Mouse (Mus musculus) T-helper 1 cell (primary cell): ENCODE measurements around the gene Cutc.

Experiments
- in situ Hi-C: fragments of 300-600 bp; cut with MboI, MseI; formaldehyde crosslinking; loops from one replicate; pipeline ENCODE4 v1.15.1; 2025; ENCODE audit warnings: high pct_unique_total_duplicates

The Cutc gene

DNA sequence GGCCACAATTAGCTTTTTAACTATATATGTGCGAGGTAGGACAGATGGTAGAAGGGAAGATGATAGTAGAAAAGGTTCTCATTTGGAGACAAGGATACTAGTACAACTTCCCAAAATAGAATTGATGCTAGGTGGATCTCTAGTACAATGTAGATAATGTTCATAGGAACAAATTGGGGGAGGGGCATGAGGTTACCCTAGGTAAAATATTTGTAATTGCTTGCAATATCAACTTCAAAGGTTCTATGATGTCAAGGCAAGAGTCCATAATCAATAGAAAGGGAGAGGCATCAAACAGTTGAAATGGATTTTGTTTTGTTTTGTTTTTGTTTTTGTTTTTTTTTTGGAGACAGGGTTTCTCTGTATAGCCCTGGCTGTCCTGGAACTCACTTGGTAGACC, 41.2 kb downstream of the Cutc start:
- in situ Hi-C loops = no loop called here

DNA sequence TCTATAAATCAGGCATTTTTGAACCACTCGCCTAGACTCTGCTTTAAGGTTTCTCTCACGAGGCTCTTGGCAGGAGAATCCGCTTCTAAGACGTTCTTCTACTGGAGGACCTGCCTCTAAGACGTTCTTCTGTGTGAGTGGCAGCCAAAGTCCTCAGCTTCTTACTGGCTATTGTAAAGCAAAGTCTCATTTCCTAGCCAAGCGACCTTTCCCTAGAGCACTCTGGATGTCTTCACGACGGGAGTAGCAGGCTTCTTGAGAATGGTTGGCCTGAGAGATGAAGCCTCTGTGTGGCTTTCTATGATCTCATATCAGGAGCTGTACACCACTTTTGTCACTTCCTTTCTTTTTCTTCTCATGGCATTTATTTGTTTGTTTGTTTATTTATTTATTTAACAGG, 42.7 kb downstream of the Cutc start:
- in situ Hi-C loops = no loop called here

DNA sequence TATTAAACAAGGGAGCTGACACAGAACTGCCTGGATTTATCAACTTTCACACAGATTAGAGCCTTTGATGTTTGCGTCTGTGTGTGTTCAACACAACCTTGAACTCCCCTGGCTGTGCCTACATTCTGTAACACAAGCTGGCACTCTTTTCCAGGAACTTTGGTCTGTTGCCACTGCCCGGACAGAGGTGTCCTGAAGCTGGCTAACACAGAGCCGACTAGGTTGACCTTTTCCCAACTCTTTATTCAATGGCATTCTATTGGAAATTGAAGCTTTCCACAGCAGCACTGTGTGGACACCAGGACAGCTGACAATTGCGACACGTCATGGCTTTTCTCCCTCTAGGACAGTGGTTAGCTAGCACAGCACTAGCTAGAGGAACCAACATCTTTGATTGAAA, 44.4 kb downstream of the Cutc start:
- in situ Hi-C loops = no loop called here

DNA sequence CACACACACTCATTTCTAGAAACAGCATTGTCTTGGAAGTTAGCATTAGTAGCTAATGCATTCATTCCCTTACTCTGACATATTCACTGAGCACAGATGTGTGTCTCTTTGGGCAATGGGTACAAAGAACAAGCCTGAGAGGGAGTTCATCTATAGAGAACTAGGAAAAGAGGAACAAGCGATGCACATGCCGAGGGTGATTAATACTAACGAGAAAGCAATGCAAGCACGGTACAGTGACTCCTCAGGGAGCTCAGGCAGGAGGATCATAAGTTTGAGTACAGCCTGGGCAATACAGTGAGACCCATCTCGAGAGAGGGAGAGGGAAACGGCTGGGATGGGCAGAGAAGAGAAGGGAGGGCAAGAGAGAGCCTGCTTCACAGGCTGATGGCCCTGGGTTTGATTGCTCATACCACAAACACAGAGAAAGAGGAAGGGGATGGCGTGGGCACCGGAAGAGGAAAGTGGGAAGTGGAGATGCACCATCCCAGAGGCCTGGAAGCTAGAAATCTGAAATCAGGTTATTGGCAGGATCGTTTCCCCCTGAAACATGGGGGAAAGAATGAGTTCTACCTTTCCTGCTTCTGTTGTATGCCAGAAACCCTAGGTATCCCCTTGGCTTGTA, 48.7 kb downstream of the Cutc start:
- in situ Hi-C loops = no loop called here

DNA sequence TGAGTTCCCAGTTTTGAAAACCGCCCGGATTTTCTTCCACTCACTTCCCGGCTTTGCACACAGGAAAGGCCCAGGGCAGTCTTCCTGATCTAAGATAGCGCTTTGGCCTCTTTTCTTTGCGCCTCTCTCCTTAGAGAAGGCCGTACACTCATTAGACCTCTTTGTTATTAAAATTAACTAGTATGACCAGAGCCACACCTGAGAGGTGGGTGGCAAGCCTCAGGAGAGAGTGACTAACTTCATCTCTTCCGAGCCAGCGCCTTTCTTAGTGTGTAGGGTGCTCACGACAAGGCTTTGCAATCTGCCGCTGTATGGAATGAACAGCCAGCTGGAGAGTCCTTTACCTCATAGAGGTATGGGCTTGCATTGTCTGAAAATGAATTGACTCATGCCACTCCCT, 51.1 kb downstream of the Cutc start:
- in situ Hi-C loops = no loop called here

DNA sequence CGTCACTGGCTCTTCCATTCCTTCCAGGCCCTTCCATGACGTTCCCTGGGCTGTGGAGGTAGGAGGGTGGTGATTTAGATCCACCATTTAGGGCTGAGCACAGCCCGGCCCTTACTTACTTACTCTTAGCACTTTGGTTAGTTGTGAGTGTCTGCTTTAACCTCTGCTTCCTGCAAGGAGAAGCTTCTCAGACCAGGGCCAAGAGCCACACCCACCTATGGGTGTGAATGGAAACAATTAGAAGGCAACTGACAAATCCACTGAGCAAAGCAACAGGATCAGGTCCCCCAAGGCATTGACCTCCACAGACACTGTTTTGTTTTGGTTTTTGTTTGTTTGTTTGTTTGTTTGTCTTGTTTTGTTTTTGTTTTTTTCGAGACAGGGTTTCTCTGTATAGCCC, 56.5 kb downstream of the Cutc start:
- in situ Hi-C loops = no loop called here

DNA sequence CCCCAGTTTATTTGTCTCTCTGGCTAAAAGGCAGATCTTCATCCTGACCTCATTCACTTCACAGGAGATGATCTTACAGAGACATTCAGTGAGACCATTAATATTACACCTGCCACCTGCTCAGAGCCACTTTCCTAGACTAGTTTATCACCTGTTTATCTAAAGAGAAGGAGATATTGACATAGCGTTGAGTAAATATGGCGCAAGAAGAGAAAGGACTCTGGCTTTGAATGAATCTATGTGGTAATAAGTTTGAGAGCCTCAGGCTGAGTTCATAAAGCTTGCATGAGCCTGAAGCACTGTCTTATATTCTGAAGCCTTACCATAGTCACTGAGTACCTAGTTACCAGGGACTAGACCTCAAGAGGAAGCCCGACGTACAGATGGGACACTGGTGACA, 58.6 kb downstream of the Cutc start:
- in situ Hi-C loops = no loop called here

DNA sequence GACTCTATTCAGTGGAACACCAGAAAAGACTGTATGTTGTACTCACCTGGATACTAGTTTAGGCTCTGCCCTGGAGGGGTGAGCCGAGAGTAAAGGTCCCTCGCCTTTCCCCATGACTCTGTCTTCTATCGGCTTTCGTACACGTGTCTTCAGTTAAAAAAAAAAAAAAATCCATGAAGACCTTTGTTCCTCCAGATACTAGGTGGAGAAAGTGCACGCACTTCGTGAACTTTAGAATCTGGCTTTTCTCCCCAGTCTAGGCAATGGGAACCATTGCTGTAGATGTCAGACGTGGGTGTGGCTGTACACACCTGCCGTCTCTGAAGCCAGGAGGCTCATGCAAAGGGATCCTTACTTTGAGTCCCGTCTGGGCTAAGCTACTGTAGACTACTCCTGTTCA, 60.5 kb downstream of the Cutc start:
- in situ Hi-C loops = no loop called here

DNA sequence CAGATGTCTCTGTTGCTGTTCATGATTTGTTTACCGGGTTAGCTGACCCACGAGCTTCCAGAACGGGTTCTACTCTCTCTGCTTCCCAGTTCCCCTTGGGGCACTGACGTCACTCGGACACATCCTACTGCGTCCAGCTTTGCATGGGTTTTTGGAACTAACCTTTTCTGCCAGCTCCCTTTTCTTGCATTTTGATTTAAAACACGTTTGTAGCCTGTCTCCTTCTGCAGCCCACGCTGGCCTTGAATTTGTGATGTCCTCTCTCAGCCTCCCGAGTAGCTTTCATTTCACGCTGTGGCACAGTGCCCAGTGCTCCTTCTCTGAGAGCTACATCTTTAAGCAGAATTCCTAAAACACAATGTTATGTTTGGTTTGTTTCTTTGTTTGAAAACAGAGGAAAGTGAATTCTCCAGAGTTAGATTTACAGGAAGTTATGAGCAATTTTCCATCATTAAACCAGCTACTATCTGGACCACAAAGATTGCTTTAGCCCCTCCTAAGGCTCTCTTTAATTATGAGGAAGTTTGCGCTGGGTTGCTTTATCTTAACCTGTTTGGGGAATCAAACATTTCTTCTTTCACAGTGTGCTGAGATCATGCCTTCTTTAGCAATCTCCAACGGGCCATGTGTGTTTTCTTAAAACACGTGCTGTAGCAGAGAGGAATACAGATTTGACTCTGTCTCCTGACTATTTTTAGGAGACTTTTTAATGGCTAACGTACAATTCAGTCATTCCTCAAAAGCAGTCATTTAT, 63.0 kb downstream of the Cutc start:
- in situ Hi-C loops = no loop called here
